Mouse (Mus musculus): Measurements from ENCODE around the gene Haspin. TPM values are rescaled to one million over a fixed set of nuclear protein-coding genes. Genes with fewer than 3 reads are reported as not detected.

Gene Haspin
- polyA plus RNA-seq, 1 experiment from 2014 or later = 25.3 TPM

GRCm38 (mm10) chr11:73162284-73162683, 24.2 kb upstream of the Haspin start:
- WGBS = 85% methylated on average over 5 of the region's 5 CpGs
- Histone ChIP-seq H3K27ac (no peak overlapping the region), H3K36me3 (replicated peaks) (no peaks in the 10 kb centered on the region), H3K9me3 (no peaks in the 10 kb centered on the region), H3K27me3 (ENCODE audit: poor library complexity, severe bottlenecking) (peaks cover 40% of the 10 kb centered on the region), H3K4me3 (no peak overlapping the region), H3K4me1 (peaks cover 21% of the 10 kb centered on the region)
- no peak for DNase-seq (ENCODE audit: extremely low spot score, low spot score)

GRCm38 (mm10) chr11:73161616-73162015, 23.5 kb upstream of the Haspin start:
- Histone ChIP-seq H3K4me3 (no peak overlapping the region), H3K27ac (no peak overlapping the region), H3K4me1 (peaks cover 21% of the 10 kb centered on the region), H3K27me3 (ENCODE audit: poor library complexity, severe bottlenecking) (peaks cover 40% of the 10 kb centered on the region), H3K9me3 (no peaks in the 10 kb centered on the region), H3K36me3 (replicated peaks) (no peaks in the 10 kb centered on the region)
- no peak for DNase-seq (ENCODE audit: extremely low spot score, low spot score)
- WGBS = 92% methylated on average over 4 of the region's 4 CpGs

- Histone ChIP-seq H3K4me1 (peaks cover 16% of the 10 kb centered on the region), H3K27me3 (ENCODE audit: poor library complexity, severe bottlenecking) (peaks cover 40% of the 10 kb centered on the region), H3K27ac (no peak overlapping the region), H3K4me3 (peak overlapping the region; percentile 54), H3K9me3 (no peaks in the 10 kb centered on the region), H3K36me3 (replicated peaks) (no peaks in the 10 kb centered on the region)
- 26% methylated on average over 6 of the region's 6 CpGs for WGBS
- no peak for DNase-seq (ENCODE audit: extremely low spot score, low spot score)
Measured at GRCm38 (mm10) chr11:73160811-73161200, 22.7 kb upstream of the Haspin start.

GRCm38 (mm10) chr11:73159957-73160810, 22.1 kb upstream of the Haspin start, which contains the start of gene P2rx5:
TSS of gene P2rx5 (plus strand) at chr11:73160421.
- H3K36me3 ChIP-seq (replicated peaks) = no peaks in the 10 kb centered on the region
- peaks cover 16% of the 10 kb centered on the region for H3K4me1 ChIP-seq
- 0 out of 2 replicates have a peak within 1 kb of the TSS, but pooled peaks have one; percentile 30 for H3K27ac ChIP-seq
- peak within 1 kb of the TSS; percentile 54 for H3K4me3 ChIP-seq
- WGBS = 3% methylated on average over 49 of the region's 49 CpGs
- DNase-seq (ENCODE audit: extremely low spot score, low spot score) = peak; percentile 32
- H3K27me3 ChIP-seq (ENCODE audit: poor library complexity, severe bottlenecking) = peaks cover 40% of the 10 kb centered on the region
- H3K9me3 ChIP-seq = no peaks in the 10 kb centered on the region

GRCm38 (mm10) chr11:73155071-73155470, 17.0 kb upstream of the Haspin start:
- no peaks in the 10 kb centered on the region for H3K36me3 ChIP-seq (replicated peaks)
- no peaks in the 10 kb centered on the region for H3K9me3 ChIP-seq
- H3K4me1 ChIP-seq = peaks cover 4% of the 10 kb centered on the region
- 85% methylated on average over 6 of the region's 6 CpGs for WGBS
- DNase-seq (ENCODE audit: extremely low spot score, low spot score) = no peak
- peaks cover 22% of the 10 kb centered on the region for H3K27me3 ChIP-seq (ENCODE audit: poor library complexity, severe bottlenecking)
- H3K4me3 ChIP-seq = no peak overlapping the region
- no peak overlapping the region for H3K27ac ChIP-seq

GRCm38 (mm10) chr11:73148209-73148608, 10.1 kb upstream of the Haspin start:
- H3K36me3 ChIP-seq (replicated peaks) = no peaks in the 10 kb centered on the region
- 76% methylated on average over 9 of the region's 9 CpGs for WGBS
- H3K4me3 ChIP-seq = no peak overlapping the region
- H3K9me3 ChIP-seq = no peaks in the 10 kb centered on the region
- no peaks in the 10 kb centered on the region for H3K27me3 ChIP-seq (ENCODE audit: poor library complexity, severe bottlenecking)
- H3K27ac ChIP-seq = no peak overlapping the region
- DNase-seq (ENCODE audit: extremely low spot score, low spot score) = no peak
- peaks cover 7% of the 10 kb centered on the region; the same call in 1 of the 2 replicates for H3K4me1 ChIP-seq

GRCm38 (mm10) chr11:73146975-73147365, 8.9 kb upstream of the Haspin start:
- Histone ChIP-seq H3K9me3 (no peaks in the 10 kb centered on the region), H3K36me3 (replicated peaks) (no peaks in the 10 kb centered on the region), H3K27me3 (ENCODE audit: poor library complexity, severe bottlenecking) (no peaks in the 10 kb centered on the region), H3K4me3 (no peak overlapping the region), H3K27ac (0 out of 2 replicates have a peak overlapping the region, but pooled peaks have one; percentile 30), H3K4me1 (peaks cover 7% of the 10 kb centered on the region; the same call in 1 of the 2 replicates)
- DNase-seq (ENCODE audit: extremely low spot score, low spot score) = no peak
- WGBS = 64% methylated on average over 7 of the region's 7 CpGs

- no peaks in the 10 kb centered on the region for H3K36me3 ChIP-seq (replicated peaks)
- 61% methylated on average over 11 of the region's 11 CpGs for WGBS
- no peaks in the 10 kb centered on the region for H3K9me3 ChIP-seq
- H3K27me3 ChIP-seq (ENCODE audit: poor library complexity, severe bottlenecking) = no peaks in the 10 kb centered on the region
- no peak for DNase-seq (ENCODE audit: extremely low spot score, low spot score)
- H3K27ac ChIP-seq = 0 out of 2 replicates have a peak overlapping the region, but pooled peaks have one; percentile 30
- H3K4me3 ChIP-seq = no peak overlapping the region
- H3K4me1 ChIP-seq = peaks cover 7% of the 10 kb centered on the region; the same call in 1 of the 2 replicates
Measured at GRCm38 (mm10) chr11:73146026-73146974, 8.2 kb upstream of the Haspin start.

GRCm38 (mm10) chr11:73144261-73144681, 6.2 kb upstream of the Haspin start:
- no peak for DNase-seq (ENCODE audit: extremely low spot score, low spot score)
- no peaks in the 10 kb centered on the region for H3K27me3 ChIP-seq (ENCODE audit: poor library complexity, severe bottlenecking)
- no peaks in the 10 kb centered on the region for H3K9me3 ChIP-seq
- WGBS = 62% methylated on average over 1 of the region's 1 CpGs
- H3K36me3 ChIP-seq (replicated peaks) = no peaks in the 10 kb centered on the region
- H3K4me3 ChIP-seq = no peak overlapping the region
- peaks cover 7% of the 10 kb centered on the region; the same call in 1 of the 2 replicates for H3K4me1 ChIP-seq
- H3K27ac ChIP-seq = no peak overlapping the region

GRCm38 (mm10) chr11:73137116-73137515, 978 bp downstream of the Haspin start:
- Histone ChIP-seq H3K4me3 (peak overlapping the region; percentile 81), H3K4me1 (peaks cover 42% of the 10 kb centered on the region), H3K27me3 (ENCODE audit: poor library complexity, severe bottlenecking) (no peaks in the 10 kb centered on the region), H3K27ac (peak overlapping the region; percentile 94), H3K9me3 (peaks cover 37% of the 10 kb centered on the region), H3K36me3 (replicated peaks) (peaks cover 48% of the 10 kb centered on the region)
- 57% methylated on average over 11 of the region's 11 CpGs for WGBS
- DNase-seq (ENCODE audit: extremely low spot score, low spot score) = no peak

GRCm38 (mm10) chr11:73136587-73136986, 1.5 kb downstream of the Haspin start:
- 93% methylated on average over 6 of the region's 6 CpGs for WGBS
- no peak overlapping the region for H3K27ac ChIP-seq
- H3K27me3 ChIP-seq (ENCODE audit: poor library complexity, severe bottlenecking) = no peaks in the 10 kb centered on the region
- H3K4me3 ChIP-seq = peak overlapping the region; percentile 81
- H3K36me3 ChIP-seq (replicated peaks) = peaks cover 53% of the 10 kb centered on the region
- no peak for DNase-seq (ENCODE audit: extremely low spot score, low spot score)
- peaks cover 42% of the 10 kb centered on the region for H3K4me1 ChIP-seq
- peaks cover 37% of the 10 kb centered on the region for H3K9me3 ChIP-seq

GRCm38 (mm10) chr11:73134222-73134621, 3.9 kb downstream of the Haspin start:
- H3K36me3 ChIP-seq (replicated peaks) = peaks cover 74% of the 10 kb centered on the region
- peaks cover 37% of the 10 kb centered on the region for H3K9me3 ChIP-seq
- H3K27ac ChIP-seq = no peak overlapping the region
- H3K4me1 ChIP-seq = peaks cover 42% of the 10 kb centered on the region
- WGBS = 95% methylated on average over 5 of the region's 5 CpGs
- H3K27me3 ChIP-seq (ENCODE audit: poor library complexity, severe bottlenecking) = no peaks in the 10 kb centered on the region
- peak overlapping the region; percentile 81; the same call in 1 of the 2 replicates for H3K4me3 ChIP-seq
- DNase-seq (ENCODE audit: extremely low spot score, low spot score) = no peak
